Mouse (Mus musculus) adrenal gland, adult 18-20 months (tissue): ENCODE measurements around the gene Mum1. TPM values are rescaled to one million over a fixed set of nuclear protein-coding genes. Genes with fewer than 3 reads are reported as not detected.
A peak's percentile ranks its signal among the peaks of the same experiment; 100 is the strongest.

Experiments
- DNase-seq, 2 experiments: peaks; one replicate each; pipeline ENCODE4 v3.0.0; 2021 to 2022; ENCODE audit warnings: low spot score in 2 of 2
- total RNA-seq, 2 experiments: library from RNA; stranded (reverse); gene quantifications; 1 replicate in 1 of 2; 2 replicates in 1 of 2; pipeline ENCODE4 v1.2.3; 2021

Mum1 gene
- total RNA-seq, 2 experiments from 2014 or later, result 17.4 to 18.4 TPM

DNA sequence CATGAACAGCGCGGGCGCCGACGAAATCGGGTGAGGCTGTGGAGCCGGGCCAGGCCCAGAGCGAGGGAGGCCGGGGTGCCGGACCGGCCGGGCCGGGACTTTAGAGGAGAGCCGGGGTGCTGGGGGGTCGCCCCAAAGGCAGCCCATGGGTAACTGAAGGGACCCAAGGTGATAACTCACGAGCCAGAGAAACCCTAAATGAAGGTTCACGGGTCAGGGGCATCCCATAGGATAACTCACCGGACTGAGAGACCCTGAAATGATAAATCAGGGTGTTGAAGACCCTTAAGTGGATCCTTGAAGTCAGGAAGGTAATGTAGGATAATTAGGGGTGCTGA is 38.9 kb downstream of the Mum1 start:
- no peak for DNase-seq

DNA sequence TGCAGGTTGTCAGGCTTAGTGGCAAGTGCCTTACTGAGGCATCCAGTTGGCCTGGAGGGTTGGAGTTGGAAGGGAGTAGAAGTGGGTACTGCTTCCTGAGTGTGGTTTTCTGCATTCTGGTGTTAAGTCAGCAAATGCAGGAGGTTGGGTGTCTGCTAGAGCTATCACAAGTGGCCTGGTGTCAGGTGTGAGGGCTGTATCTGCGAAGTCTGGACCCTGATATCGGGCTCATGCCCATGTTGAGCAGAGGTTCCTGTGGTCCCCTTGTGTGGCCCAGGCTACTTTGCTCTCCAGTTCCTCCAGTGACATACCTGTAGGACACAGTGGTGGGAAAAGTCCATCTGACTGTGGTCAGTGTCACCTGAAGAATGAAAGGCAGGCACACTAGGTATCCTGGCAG is 43.9 kb downstream of the Mum1 start:
- no peak for DNase-seq

DNA sequence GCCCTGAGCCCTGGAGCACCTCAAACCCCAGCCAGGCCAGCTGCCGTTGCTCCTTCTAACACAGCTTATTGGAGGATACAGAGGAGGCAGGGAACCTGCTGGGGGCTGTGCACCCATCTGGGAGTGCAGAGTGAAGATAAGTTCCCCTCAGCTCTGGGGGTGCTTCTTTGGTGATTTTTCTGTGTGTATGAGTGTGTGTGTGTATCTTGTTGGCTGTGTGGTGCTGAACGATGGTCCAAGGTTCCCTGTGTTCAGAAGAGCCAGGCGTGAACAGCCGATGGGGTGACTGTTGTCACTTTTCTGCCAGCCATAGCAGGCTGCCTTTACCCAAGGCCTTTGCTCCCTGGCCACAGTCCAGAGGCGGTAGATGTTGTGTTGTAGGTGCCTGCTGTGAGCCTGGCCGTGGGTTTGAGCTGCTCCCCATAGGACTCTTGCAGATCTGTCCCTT is 44.5 kb downstream of the Mum1 start:
- DNase-seq, result peak in 1 of 2 experiments; percentile 28

DNA sequence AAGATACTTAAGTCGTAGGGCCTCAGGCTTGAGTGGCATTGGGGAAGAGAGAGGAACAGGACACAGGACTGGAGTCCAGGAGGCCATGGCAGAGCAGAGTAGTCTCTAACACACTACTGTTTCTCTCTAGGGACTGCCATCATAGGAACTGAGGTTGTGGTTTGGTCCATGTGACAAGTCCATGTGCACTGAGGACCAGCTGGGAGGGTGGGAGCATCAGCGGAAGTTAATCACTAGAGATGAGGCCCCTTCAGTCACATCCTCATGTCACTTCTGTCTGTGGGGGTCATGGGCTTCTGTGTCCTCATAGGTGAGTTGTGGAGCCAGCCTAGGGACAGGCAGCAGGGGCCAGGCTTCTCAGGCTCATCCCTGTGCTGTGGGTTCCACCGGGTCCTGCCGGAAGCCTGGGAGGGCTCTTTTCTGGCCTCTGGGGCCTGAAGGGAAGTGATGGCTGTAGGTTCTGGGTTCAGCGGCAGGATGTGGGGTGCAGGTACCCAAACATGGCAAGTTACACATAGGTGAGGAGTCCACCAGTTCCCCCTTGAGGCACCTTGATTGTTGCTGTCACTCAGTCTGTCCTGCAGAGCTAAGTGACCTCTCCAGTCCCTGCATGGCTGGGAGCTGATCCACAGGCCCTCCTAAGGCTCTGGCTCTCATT is 45.1 kb downstream of the Mum1 start:
- DNase-seq, result peak in 1 of 2 experiments; percentile 19

DNA sequence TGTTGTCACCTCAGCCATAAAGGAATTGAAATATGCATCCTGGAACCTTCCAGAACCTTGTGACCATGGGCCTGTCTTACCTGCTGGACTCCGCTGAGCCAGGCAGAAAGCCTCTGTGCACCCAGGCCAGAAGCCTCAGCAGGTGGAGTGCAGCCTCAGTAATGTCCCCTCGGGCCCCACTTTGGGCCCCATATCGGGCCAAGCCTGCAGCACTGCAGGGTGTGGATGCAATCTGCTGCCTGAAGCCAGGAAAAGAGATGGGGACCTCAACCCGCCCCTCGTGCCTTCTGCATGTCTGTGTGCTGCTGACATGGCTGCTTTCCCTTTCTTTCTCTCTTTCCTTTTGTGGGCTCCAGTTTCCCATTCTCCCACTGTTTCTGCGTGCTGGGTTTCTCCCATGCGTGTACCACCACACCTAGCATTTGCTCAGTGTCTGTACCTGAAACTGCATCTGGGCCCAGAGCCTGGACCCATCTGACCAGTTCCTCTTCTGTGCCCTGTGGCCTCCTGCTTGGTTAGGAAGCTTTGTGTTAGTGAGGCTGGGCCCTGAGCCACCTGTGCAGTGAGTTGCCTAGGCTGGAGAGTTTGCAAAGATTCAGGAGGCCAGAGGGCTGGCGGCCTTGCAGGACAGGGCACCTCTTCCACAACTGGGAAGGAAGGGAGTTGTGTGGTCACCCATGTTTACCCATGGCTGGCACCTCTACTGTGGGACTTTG is 45.8 kb downstream of the Mum1 start:
- DNase-seq, result no peak

DNA sequence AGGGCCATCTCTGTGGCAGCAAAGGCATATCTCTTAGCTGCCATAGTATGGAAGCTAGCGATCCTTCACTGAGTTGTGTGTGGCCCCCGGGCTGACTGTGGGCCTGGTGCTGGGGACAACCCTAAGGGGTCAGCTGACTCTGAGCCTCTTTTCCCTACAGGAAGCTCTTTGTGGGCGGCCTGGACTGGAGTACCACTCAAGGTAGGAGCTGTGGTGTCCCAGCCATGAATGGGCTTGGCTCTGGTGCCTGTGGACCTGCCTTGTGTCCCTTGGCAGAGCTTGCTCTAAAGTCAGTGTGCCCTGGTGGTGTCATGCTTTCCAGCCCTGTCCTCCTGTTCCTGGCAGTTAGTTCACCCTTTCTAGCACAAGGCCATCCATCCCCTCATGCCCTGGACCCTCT is 47.6 kb downstream of the Mum1 start:
- DNase-seq, result no peak

DNA sequence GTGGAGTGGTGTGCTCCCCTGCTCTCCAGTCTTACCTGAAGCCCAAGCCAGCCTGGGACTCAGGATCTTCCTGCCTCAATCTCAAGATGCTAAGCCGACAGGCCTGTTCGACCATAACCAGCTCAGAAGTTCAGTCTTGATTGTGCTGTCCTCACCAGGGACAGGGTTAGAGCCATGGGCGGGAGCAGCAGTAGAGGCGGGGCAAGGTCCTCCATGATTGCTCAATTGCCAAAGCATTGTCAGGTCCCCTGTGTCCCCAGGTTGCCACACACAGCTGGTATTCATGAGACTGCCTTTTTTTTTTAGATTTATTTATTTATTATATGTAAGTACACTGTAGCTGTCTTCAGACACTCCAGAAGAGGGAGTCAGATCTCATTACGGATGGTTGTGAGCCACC is 50.0 kb downstream of the Mum1 start:
- DNase-seq, result no peak

DNA sequence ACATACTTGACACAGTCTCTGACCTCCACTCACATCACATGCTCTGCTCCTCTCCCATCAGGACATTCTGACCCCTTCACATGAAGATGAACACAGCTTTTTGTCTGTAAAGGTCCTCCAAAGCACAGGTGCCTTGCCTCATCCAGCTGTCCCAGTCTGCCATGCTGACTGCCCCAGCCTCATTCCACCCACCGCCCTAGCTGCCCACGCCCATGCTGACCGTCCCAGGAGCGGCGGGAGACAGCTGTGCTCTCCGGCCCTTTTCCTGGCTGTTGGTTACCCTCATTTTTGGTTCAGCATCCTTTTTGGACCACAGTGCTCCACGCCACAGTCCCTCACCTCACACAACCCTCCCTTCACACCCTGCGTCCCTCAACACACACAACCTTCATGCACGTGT is 52.2 kb downstream of the Mum1 start:
- DNase-seq, result peak in 1 of 2 experiments; percentile 17

DNA sequence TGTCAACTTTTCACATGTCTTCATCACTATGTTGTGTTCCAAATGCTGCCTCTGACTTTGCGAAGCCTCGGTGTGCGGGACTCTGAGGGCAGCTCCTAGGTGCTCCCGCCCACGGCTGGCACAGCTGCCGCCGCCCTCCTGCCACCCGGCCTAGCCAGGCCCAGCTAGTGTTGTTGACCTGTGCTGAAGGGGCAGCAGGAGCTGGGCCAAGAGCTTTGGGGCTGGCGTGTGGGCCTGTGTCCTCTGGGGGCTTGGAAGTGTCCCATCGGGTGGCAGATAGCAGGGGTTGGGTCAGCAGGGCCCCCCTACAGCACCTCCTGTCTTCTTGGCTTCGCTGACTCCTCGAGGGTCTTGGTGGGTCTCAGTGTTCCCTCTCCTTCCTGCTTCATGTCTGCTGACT is 53.0 kb downstream of the Mum1 start:
- peak in 1 of 2 experiments; percentile 19 for DNase-seq

DNA sequence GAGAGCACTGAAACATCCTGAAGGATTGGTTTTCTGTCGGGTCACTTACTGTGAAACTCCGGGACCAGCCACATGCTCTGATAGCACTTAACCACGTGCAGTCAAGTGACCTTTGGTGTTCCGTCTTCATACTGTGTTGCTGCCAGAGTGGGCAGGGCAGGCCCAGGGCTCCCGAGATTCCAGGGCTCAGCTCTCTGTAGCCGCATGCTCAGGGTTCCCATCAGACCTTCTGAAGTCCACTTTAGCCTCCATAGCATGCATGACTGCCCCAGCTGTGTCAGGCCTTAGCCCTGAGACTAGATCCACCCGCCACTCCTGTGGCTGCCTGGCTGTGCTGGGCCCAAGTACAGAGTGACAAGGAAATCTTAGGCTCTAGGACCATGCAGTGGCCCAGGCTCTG is 55.1 kb downstream of the Mum1 start:
- DNase-seq, result no peak

DNA sequence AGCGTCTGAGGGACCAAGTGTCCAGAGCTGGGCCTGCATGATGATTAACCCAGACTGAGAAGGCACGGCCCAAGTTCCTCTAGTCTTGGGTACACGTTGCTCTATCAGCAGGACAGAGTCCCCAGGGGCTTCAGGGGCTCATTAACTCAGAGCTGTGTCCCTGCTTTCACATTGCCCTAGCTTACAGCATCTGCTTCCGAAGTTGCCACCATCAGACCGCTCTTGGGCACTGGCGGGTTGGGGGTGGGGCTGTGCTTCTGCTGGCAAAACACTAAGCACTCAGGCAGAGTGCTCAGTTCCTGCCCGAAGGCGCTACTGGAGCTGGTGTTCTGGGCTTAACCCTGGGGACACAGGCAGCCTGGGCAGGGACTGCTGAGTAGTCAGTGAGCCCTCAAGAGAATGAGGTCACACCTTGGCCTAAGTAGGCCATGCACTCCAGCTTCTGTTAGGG is 55.7 kb downstream of the Mum1 start:
- DNase-seq, result peak in 1 of 2 experiments; percentile 31

DNA sequence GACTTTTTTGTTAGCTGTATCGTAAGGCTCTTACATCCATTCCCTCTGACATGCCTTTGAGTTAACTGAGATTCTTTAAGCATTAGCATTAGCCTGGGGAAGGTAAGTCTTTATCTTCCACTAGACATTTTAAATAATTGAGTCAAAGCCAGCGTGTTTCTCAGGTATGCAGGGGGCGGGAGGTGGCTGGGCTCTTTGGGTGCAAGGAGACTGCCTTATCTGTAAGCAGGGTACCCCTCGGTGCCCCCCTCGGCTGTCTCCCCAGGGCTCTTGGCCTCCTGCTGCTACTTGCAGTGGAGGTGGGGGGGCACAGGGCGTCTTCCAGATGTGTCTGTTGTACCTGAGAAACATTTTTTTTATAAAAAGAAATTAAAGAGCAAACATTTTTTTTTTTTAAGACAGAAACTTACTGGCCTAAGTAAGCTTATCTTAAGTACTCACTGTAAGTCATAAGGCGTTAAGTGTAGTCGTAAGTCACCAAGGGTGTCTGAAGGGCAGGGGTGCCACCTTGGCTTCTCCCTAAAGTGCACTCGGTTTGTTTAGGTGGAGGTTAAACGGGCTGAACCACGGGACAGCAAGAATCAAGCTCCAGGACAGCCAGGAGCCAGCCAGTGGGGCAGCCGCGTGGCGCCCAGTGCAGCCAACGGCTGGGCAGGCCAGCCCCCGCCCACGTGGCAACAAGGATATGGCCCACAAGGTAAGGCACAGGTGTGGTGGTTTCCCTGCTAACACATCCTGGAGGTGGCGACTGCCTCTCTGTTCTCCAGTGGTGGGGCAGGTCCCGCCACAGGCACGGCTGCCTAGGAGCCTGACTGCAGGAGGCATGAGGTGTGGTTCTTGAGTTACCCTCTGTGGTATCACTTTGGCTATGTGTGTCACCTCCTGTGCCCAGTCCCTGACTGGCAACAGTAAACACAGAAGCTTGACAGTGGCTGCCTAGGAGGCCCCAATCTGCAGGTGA is 56.5 kb downstream of the Mum1 start:
- peak in 1 of 2 experiments; percentile 19 for DNase-seq

DNA sequence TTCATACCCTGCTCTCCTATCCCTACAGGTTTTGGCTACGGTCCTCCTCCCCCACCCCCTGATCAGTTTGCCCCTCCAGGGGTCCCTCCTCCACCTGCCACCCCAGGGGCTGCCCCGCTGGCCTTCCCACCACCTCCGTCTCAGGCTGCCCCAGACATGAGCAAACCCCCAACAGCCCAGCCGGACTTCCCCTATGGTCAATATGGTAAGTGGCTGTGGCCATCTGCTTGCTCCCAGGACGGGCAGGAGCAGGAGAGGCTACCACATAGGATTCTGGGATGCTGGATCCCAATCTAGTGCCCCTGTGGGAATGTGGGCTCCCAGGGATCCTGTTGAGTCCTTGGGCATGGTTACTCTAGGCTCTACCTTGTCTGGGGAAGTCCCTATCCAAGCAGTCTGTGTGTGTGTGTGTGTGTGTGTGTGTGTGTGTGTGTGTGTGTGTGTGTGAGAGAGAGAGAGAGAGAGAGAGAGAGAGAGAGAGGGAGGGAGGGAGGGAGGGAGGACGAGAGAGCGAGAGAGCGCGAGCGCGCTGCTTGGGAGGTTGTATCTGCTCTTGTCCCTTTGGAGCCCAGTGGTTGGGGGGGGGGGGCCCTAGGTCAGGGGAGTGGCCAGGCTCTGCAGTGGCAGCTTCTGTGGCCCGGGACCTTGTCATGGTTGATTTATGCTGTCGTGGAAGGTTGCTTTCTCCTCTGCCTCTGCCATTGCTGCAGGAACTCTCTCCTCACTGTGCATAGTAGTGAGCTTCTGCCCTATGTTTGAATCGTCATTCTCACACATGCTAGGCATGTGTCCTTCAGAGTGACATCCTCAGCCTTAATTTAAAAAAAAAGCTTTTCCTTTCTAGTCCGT is 59.2 kb downstream of the Mum1 start:
- peak in 1 of 2 experiments; percentile 28 for DNase-seq

DNA sequence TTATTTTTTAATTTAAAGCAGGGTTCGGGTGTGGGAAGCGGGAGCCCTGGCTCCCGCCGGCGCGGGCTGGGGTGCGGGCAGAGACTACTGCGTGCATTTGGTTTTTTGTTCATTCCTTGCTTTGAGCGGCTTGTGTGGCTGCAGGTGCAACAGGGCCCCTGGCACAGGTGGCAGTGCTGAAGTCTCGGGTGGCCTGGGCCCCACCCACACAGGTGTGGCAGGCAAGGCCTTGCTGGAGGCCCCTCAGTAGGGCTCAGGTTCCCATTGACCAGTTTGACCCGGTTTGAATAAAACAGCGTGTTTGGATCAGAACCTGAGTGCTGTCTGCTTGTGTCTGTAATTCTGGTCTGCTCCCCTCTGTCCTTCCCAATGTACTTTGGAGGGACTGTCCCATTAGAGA is 61.9 kb downstream of the Mum1 start:
- DNase-seq, result no peak

DNA sequence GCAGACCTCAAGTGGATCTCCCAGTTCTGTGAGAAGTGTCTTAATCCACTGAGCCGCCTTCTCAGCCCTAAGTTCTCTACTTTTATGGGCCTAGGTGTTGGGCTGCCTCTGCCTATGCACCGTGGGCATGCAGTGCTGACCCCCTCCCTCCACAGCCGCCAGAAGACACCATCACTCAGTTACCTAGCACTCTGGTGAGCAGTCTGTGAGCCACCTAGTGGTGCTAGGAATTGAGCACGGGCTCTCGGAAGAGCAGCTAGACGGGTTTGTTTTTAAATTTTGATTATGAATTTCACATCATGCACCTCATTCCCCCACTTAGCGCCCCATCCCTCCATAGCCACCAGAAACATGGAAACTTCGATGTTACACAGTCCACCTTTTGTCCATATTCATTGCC is 62.4 kb downstream of the Mum1 start:
- DNase-seq, result no peak

DNA sequence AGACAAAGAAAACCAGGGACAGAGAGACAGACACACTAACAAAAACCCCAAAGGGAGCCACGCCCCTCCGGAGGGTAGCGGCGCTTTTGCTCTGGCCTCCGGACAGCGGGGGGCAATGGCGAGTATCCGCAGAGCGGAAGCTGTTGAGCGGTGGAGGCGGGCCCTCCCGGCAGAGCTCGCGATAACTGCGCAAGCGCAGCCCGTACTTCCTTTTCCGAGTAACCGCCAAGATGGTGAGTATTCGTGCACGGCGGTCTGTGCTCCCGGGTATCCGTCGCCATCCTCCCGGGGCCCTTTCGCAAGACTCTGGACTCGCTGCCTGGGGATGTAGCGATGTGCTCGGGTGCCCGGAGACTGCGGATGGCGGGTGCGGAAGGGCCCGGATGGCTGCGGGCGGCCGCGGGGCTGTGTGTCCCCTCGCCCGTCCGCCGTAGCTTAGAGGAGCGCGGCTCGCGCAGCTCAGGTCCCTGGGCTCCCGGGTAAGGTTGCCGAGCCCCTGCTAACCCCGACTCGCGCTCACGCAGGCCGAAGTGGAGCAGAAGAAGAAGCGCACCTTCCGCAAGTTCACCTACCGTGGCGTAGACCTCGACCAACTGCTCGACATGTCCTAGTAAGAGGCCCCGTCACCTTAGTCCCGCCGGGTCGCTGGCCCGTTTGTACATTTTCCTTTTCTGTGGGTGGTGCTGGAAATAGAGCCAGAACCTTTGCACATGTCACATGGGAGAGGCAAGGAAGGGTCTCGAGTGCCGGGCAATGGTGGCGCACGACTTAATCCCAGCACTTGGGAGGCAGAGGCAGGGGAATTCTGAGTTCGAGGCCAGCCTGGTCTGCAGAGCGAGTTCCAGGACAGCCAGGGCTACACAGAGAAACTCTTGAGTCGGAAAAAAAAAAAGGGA is 66.3 kb downstream of the Mum1 start, which contains the start of gene Rps15:
Gene Rps15, plus strand, starts transcription at position 203 of the 896 bp plus-strand sequence.
- DNase-seq, result peak; percentile 91 to 93

DNA sequence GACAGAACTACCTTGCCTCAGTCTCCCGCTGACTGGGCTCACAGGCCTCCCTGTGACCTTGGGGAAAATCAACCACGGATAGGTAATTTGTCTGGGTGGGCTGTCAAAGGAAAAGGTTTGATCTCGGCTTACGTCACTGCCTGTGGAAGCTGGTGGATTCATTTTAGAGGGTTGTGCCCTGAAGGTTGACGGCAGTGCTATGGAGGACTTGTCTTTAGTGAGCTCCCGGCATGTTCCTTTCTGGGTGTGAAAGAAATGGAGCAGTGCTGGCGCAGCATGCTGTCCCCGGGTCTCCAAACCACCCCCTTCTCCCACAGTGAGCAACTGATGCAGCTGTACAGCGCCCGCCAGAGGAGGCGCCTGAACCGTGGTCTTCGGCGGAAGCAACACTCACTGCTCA is 67.1 kb downstream of the Mum1 start:
- DNase-seq, result no peak
